Mouse (Mus musculus) frontal cortex, adult 2 months (tissue): ENCODE data around the gene Ybx3. TPM values are rescaled to one million over a fixed set of nuclear protein-coding genes. Genes with fewer than 3 reads are reported as not detected.
A peak's percentile ranks its signal among the peaks of the same experiment; 100 is the strongest.

ENCODE experiments used
- DNase-seq, 2 experiments: peaks; one replicate each; pipeline ENCODE4 v3.0.0; 2022; ENCODE audit warnings: low spot score in 1 of 2; ENCODE audit errors: extremely low spot score in 1 of 2
- polyA plus RNA-seq: library from polyadenylated mRNA; depleted of rRNA; stranded (reverse); fragments of >200 nt; gene quantifications from 2 replicates; pipeline ENCODE4 v1.2.3, GENCODE M21; 2012

Ybx3 gene
- polyA plus RNA-seq, 1 experiment = 70.5 TPM

- no peak for DNase-seq
Measured at GRCm38 (mm10) chr6:131385469-131385868, 2.8 kb downstream of the Ybx3 start.

DNA sequence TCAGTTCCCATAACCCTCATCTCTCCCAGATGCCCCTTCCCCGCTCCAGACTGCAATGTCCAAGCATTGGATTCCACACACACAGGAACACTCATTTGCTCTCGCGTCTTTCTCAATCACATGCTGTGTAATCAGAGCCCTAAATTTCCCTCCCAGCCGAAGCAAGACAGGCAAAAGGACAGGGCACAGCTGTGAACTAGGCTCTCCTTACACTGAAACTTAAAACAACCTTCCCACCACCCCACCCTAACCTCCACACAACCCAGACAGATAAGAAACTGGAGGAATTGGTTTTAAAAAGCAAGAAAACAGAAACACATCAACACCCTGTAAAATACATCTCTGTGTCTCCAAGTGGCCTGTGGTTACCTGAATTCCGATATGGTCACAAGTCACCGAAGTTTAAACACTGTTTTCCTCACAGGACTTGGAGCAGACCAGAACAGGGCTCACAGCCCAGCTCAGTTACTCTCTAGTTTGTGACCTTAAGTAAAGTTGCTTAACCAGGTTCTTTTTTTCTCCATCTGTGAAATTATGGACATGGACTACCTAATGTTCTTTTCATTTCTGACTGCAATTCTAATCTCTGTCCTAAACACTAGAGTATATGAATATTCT, 4.5 kb downstream of the Ybx3 start:
- no peak for DNase-seq

GRCm38 (mm10) chr6:131382984-131383337, 5.3 kb downstream of the Ybx3 start:
- no peak for DNase-seq

DNA sequence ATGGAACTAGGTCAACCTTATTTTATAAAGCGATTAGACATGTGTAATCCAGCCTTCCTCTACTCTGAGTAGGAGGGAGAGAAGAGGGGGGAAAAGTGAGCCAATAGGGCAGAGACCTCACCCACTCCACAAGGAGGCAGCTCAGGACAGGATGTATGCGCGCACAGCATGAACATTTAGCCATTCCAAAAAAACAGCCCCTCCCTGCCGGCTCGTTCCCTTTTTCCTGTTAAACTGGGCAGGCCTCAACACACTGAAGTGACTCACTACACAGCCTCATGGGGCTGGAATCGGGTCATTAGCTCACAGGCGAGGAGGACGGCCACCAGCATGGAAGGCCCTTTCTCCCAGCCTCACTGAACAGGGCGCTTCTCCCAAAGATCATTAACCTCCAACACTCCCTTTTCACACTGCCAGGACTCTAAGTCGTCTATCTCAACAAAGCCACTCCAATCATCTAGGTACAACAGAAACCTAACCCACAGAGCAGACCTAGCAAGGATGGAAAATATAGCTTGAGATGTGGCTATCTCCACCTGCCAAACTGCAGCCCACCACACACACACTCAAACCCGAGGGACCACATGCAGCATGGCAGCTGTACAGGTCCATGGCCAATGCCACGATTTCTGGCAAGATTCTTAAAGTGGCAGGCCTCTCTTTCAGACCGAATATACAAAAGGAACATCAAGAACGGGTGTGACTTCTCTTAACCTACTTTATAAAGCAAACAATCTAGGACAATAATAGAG, 5.9 kb downstream of the Ybx3 start:
- DNase-seq = no peak

DNA sequence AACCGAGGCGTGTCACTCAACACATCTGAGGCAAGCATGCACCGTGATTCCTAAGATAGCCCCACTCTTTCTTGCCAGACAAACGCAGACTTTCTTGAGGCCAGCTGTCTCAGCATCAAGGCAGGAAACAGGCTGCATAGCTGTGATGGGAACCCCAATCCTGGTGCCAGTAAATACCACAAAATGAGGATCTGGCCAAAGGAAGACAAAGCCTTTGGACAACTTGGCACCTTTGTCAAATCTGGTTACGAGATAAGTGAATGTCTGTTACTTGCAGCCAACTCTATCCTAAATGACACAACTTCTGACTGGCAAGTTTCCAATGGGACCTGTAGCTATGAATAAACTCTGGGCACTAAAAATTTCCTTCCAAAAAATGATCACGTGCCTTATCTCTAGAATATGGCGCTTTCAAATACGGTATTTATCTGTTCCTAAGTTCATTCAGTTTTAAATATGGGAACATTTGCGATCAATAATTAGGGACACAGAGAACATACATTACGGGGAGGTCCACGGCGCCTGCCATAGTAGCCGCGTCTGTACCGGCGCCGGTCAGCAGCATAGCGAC, 9.3 kb downstream of the Ybx3 start:
- DNase-seq = no peak

GRCm38 (mm10) chr6:131377378-131377777, 10.9 kb downstream of the Ybx3 start:
- DNase-seq = no peak

GRCm38 (mm10) chr6:131374594-131375340, 13.5 kb downstream of the Ybx3 start:
- DNase-seq = peak in 1 of 2 experiments; percentile 22

- no peak for DNase-seq
Measured at GRCm38 (mm10) chr6:131373160-131373559, 15.1 kb downstream of the Ybx3 start.

DNA sequence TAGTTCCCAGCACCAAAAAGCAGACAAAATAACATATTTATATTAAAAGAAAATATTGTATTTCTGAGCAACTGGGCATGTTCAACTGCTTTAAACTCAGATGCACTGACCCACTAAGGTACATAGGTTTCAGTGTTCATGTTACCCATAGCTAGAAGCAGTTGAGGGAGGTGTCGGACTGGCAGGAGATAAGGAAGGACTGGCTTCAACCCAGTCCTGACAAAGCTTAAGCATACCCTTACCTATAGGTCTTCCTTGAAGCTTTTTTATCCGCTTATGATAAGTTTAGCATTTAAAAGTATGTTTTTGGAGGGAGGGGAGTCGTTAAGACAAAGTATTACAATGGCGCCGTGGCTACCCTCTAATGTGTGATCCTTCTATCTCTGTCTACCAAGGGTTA, 17.5 kb downstream of the Ybx3 start:
- no peak for DNase-seq

DNA sequence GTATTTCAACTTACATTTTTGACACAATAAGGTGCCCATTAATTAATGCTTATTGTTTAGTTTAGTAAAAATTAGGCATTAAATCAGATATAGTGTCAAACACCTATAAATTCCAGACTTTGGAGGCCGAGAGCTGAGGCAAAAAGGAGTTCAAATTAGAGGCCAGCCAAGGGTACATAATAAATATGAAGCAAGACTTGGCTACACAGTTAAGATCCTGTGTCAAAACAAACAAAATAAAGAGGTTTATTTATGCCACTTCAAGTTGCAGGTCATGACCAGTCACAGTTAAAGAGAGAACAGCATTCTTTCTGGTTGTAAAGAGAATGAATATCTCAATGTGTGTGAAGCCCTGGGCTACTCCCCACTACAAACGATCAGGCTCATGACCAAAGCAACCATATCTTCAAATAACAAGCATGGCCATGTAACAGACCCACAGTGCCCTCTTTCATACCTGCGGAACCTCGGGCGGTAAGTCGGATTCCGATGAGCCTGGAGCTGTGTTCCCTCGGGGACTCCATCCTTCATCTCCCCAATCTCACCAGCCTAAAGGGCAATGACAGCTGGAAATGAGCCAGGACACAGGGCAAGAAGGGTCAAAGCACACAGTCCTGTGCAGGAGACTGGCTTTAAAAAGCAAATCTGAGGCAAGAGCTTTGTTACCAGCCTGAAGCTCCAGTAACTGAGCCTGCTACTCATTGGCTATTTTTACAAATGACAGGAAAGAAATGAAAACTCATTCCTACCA, 18.2 kb downstream of the Ybx3 start:
- no peak for DNase-seq

GRCm38 (mm10) chr6:131367101-131367500, 21.2 kb downstream of the Ybx3 start:
- DNase-seq = peak in 1 of 2 experiments; percentile 73

GRCm38 (mm10) chr6:131364353-131364752, 23.9 kb downstream of the Ybx3 start:
- no peak for DNase-seq

- no peak for DNase-seq
Measured at GRCm38 (mm10) chr6:131362987-131363765, 25.1 kb downstream of the Ybx3 start.

DNA sequence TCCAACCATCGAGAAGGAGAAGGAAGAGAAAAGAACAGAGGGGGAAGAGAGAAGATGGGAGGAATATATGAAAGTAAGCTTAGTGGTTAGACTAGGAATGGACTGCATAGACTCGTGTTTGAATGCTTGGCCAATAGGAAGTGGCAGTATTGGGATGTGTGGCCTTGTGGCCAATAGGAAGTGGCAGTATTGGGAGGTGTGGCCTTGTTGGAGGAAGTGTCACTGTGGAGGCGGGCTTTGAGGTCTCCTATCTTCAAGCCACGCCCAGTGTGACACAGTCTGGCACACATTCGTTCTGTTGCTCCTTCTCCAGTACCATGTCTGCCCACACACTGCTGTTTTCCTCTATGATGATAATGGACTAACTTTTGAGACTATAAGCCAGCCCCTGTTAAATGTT, 27.6 kb downstream of the Ybx3 start:
- DNase-seq = no peak

DNA sequence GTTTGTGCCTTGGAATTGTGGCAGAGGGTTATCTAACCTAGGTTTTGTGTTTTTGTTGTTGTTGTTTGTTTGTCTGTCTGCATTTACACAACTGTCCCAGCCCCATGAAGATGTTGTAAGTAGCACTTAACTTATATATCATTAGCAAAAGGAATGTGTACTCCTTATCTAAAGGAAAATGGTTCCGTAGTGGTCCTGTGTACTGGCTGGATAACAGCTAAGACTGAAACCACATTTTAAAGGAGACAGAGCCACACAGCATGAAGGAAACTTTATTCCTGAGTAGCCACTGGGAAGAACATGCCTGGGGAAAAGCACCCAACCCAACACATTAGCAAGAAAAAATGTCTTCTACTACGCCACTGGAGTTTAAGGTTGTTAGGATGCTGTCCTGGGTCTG, 28.7 kb downstream of the Ybx3 start:
- DNase-seq = no peak

GRCm38 (mm10) chr6:131354913-131355312, 33.4 kb downstream of the Ybx3 start:
- DNase-seq = no peak

GRCm38 (mm10) chr6:131353352-131353919, 34.8 kb downstream of the Ybx3 start, which contains the start of gene Styk1:
TSS of gene Styk1 (minus strand) at chr6:131353597.
- DNase-seq = peak; percentile 75 to 89

- DNase-seq = no peak
Measured at GRCm38 (mm10) chr6:131347026-131347425, 41.2 kb downstream of the Ybx3 start.

- no peak for DNase-seq
Measured at GRCm38 (mm10) chr6:131344346-131344745, 43.9 kb downstream of the Ybx3 start.
